Mouse (Mus musculus) hematopoietic multipotent progenitor cell, adult 10-12 weeks (in vitro differentiated cells): Measurements from ENCODE around the gene Sebox. TPM values are rescaled to one million over a fixed set of nuclear protein-coding genes. Genes with fewer than 3 reads are reported as not detected.

Experiments used
- polyA plus RNA-seq: library from polyadenylated mRNA; stranded (reverse); fragments of >175 nt; gene quantifications from 2 replicates; pipeline ENCODE4 v1.2.3, GENCODE M21; 2012; ENCODE audit warnings: low replicate concordance

Sebox gene
- polyA plus RNA-seq, result not detected in 2 replicates

DNA sequence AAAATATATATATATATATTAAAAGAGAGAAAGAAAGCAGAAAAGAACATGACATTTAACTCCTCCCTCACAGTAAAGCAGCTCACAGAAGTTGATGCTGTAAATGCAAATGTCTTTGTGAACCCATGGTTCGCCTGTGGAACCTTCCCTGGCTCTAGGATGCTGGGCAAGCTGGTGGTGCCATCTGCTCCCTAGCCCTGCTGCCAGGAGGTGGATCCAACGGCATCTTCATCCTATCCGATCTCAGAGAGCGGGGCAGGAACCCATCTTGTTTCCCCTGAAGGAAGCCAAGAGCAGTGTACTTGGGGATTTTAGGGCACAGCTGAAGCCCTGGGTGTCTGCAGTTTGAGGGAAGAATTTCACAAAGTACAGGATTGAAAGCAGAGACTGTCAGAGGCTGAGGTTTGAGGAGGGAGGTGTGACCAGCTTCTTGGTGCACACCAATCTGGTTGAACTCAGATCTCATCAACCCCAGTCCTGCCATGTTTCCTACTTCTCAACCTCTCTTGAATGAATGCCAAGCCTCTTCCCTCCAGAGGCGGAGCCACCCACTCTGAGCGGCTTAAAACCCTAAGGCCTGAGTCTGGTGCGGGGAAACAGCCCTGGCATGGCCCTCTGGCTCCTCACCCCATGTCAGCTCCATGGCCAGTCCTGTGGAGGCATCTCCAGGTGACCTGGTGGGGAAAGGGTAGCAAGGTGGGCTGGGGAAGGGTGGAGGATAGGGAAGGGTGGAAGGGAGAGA lies at the start of gene Sebox:
Gene Sebox, plus strand, starts transcription at position 539 of the 742 bp plus-strand sequence.

DNA sequence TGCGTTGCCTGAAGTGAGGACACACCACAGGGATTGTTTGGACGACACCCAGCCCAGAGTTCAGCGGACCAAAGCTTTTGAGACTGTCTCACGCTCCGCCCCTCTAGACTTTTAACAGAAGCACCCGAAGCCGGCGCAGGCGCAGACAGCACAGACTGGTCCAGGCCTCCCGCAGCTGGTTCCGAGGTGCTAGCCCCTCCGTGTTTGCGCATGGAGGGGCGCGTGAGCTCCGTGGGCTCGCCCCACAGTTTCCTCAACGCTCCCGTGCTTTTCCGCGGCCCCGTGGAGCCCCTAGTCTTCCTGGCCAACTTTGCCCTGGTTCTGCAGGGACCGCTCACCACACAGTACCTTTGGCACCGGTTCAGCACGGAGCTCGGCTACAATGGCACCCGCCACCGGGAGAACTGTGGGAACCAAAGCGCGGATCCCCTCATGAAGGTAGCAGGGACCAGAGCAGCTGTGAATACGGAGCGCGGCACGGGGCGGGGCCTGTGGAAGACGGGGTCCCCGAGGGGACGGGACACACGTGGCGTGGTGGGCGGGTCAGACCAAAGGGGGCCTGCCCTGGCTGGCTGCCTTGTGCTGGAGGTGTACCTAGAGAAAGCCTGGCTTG lies 37.6 kb upstream of the Sebox start, which contains the start of gene Slc46a1:
Gene Slc46a1, plus strand, starts transcription at position 130 of the 613 bp plus-strand sequence.

DNA sequence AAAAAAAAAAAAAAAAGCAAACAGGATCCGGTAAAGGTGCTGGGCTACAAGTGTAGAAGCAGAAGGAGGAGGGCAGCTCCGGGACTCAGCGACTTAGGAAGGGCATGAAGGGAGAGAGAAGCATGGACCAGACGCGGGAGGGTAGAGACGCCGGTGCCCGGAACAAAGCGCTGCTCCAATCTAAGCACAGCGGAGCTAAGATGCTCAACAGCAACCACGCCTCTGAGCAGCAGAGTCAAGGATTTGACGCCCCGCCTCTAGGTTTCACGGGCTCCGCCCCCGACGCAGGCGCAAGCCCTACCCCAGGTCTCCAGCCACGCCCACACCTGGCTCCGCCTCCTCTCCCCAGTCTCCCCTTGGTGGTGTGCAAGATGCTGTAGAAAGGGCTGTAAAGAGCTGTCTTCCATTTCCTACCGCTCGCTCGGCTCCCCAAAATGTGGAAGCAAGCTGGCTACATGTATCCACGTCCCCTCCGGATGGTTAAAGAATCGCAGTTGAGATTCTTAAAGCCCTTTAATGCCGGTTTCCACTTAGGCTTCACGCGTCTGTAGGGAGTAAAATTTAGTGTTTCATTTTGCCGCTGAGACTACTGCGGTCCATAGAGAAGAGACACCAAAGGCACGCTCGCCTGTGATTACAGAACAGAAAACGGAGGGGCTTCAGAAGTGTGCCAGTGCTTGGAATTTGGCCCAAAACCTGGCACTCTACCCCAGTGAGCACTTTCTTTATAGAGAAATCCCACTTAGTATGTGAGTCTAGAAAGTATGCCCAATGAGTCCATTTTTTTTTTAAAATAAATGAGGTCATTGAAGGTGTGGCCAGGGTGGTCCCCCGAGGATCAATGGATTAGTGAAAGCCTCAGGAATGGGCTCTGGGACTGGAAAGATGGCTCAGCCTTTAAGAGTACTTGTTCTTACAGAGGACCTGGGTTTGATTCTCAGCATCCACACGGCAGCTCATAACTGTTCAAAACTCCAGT lies 5.4 kb upstream of the Sebox start, which contains the start of gene Sarm1:
Gene Sarm1, minus strand, starts transcription at position 211 of the 979 bp plus-strand sequence.

DNA sequence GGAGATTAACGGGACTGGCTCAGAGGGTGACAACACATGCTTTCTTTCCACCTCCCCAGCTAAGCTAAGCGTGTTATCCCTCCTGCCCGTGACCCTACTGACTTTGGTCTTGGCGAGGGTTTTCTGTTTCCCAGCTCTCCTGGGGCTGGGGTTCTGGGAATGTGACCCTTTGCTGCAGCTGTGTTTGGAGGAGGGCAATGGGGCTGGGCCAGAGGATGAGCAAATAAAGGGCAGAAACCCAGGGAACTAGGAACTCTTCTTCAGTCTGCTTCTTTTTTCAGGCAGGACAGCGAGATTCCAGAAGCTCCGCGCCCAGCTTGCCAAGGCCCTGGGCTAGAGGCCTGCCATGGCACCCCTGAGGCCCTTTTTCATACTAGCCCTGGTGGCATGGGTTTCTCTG lies 4.2 kb upstream of the Sebox start, which contains the start of gene Vtn:
Gene Vtn, plus strand, starts transcription at position 88 of the 400 bp plus-strand sequence.

DNA sequence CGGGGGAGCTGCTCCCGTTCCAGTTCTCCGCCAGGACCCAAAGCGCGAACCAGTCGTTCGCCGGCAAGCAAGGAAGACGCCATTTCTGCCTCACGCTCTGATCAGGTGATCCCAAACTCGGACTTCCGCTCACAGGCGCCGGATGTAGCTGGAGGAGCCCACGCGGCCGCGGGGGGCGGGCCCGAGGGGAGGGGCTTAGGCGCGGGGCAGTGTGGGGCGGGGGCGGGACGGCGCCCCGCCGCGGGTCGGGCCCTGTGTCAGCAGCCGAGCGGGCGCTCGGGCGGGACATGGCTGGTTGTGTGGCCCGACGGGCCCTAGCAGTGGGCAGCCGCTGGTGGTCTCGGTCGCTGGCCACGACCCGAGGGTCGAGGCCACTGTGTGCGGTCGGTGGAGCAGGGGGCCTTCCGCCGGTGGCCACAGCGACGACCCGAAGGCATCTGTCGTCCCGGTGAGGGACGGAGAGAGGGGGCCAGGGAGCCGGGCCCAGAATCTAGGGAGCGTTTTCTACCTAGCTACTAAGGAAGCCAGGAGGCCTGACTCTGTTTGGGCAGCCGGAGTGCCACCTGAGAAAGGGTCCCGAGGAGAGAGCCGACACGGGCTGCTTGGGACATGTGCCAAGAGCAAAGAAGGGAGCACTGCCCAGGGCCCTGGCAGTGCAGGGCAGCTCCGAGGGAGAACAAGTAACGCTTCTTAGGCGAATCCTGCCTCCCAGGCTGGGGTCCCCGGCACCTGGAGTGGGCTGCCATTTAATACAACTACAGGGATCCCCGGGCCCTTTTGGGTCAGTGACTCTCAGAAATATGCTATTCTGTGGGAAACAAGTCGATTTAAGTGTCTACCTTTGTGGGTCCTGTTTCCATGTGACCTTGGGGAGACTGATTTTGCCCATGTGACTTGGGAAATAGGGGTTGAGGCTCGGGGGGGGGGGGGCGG lies 9.0 kb downstream of the Sebox start, which contains the start of the genes Tmem199 and Poldip2:
Gene Tmem199, minus strand, starts transcription at position 148 of the 933 bp plus-strand sequence.
Gene Poldip2, plus strand, starts transcription at position 169 of the 933 bp plus-strand sequence.

DNA sequence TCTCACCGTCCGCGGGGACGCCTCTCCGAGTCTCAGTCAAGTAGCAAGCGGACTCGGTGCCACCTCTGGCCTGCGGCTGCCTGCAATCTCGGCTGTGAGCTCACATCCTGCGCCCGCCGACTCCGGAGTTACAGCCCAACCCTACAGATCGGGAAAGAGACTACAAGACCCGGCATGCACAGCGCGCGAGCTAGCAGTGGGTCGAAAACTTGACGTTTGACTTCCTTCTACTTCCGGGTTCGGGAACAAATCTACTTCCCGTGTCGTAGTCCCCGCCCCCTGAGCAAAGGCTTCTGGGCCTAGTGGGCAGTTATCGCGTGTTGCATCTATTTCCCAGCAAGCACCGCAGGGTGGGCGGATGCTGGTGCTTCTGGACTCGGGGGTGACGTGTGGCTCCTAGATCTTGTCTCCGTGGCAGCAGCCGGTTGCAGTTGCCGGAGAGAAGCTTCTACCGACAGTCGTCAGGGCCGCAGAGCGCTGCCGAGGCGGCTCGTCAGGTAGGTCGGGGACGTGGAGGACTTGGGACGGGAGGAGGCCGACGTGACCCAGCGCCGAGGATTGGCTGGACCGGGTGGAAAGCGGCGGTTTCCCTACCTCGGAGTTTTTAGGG lies 32.9 kb downstream of the Sebox start, which contains the start of the genes Tnfaip1 and Ift20:
Gene Tnfaip1, minus strand, starts transcription at position 253 of the 610 bp plus-strand sequence.
Gene Ift20, plus strand, starts transcription at position 282 of the 610 bp plus-strand sequence.

DNA sequence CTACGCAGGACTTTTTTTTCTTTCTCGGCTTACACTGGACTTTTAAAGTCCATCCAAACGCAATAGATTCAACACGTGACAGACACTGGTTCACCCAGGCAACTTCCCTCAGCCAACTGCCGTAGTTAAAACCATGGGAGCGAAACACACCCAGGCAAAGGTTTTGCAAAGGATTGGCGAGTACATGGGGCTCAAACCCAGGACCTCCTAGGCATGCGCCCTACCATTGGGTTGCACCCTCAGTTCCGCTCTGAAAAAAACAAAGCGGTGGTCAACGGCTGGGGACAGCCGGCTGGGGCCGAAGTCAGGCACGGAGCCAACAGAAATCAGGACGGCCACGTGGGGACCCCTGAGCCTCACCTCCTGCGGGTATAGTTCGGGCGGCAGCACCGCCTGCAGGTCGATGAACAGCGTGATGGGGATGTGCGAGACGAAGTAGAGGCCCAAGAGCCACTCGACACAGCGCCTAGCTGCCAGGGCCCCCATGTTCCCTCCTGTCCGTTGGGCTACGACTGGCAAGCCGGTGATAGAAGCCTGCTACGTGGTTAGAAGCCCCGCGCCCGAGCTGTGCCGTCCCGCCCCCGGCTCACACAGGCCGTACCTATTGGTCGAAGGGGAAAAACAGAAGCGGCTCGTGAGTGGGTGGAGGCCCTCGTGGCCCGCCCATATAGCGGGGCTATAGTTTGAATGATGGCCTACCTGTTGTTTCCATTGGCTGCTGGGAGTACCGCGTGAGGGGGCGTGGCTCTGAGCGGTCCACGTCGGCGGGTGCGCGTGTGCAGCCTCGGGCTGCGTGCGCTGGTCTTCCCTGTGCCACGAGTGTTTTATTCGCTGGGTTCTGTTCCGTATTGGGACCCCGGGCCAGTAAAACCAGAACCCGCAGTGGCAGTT lies 47.2 kb downstream of the Sebox start, which contains the start of gene Tmem97:
Gene Tmem97, minus strand, starts transcription at position 610 of the 891 bp plus-strand sequence.

Other genes with a start within 250 kb of the Sebox start
- gene 2610507B11Rik, start 241.7 kb upstream of the Sebox start, polyA plus RNA-seq, result 23.0 and 73.1 TPM in 2 replicates
- not detected in 2 replicates for gene BC030499, start 212.6 kb upstream of the Sebox start, polyA plus RNA-seq
- gene Spag5, start 201.9 kb upstream of the Sebox start, polyA plus RNA-seq, result 2.1 and 18.1 TPM in 2 replicates
- 0.53 and 3.2 TPM in 2 replicates for gene Aldoc, start 180.5 kb upstream of the Sebox start, polyA plus RNA-seq
- gene Pigs, start 175.0 kb upstream of the Sebox start, polyA plus RNA-seq, result 39.9 and 105 TPM in 2 replicates
- gene Unc119, start 160.0 kb upstream of the Sebox start, polyA plus RNA-seq, result 58.3 and 116 TPM in 2 replicates
- not detected in 2 replicates for gene Foxn1, start 116.9 kb upstream of the Sebox start, polyA plus RNA-seq
- gene Slc13a2, start 81.2 kb upstream of the Sebox start, polyA plus RNA-seq, result 0.12 TPM in 1 of 2 replicates, not detected in the other
- gene Slc46a1, start 37.8 kb upstream of the Sebox start, polyA plus RNA-seq, result 1.1 and 1.9 TPM in 2 replicates
- 0.72 and 1.3 TPM in 2 replicates for gene Sarm1, start 5.7 kb upstream of the Sebox start, polyA plus RNA-seq
- gene Vtn, start 4.4 kb upstream of the Sebox start, polyA plus RNA-seq, result not detected in 2 replicates
- 12.6 and 34.2 TPM in 2 replicates for gene Tmem199, start 8.7 kb downstream of the Sebox start, polyA plus RNA-seq
- gene Poldip2, start 8.7 kb downstream of the Sebox start, polyA plus RNA-seq, result 19.9 and 24.5 TPM in 2 replicates
- 7.6 and 11.1 TPM in 2 replicates for gene Tnfaip1, start 32.9 kb downstream of the Sebox start, polyA plus RNA-seq
- gene Ift20, start 32.9 kb downstream of the Sebox start, polyA plus RNA-seq, result 16.0 and 48.5 TPM in 2 replicates
- gene Tmem97, start 47.3 kb downstream of the Sebox start, polyA plus RNA-seq, result 3.9 and 6.0 TPM in 2 replicates
- gene Nlk, start 193.9 kb downstream of the Sebox start, polyA plus RNA-seq, result 19.0 and 19.3 TPM in 2 replicates
- gene Ccnq, start 248.3 kb downstream of the Sebox start, polyA plus RNA-seq, result 39.7 and 48.9 TPM in 2 replicates